Mouse (Mus musculus) cerebellum, adult 2 months (tissue): Measurements from ENCODE around the gene Snrpn.

Experiments
- CTCF ChIP-seq: fragments of 200-500 bp; IDR thresholded peaks from 2 replicates; pipeline ENCODE4 v1.5.1; 2011; ENCODE audit warnings: low read depth, mild to moderate bottlenecking, control low read depth, low read length, moderate library complexity, borderline replicate concordance; ENCODE audit not compliant: insufficient read depth
- POLR2A ChIP-seq: fragments of 200-500 bp; IDR thresholded peaks from 2 replicates; pipeline ENCODE4 v1.6.1; 2011; ENCODE audit warnings: low read length, control low read depth, borderline replicate concordance; ENCODE audit not compliant: insufficient read depth

GRCm38 (mm10) chr7:60125332-60125731, 14.7 kb downstream of the Snrpn start:
- no peak for TF ChIP-seq POLR2A
- no peak for TF ChIP-seq CTCF
